21 mouse cellular contexts compared by ENCODE assay signal in genomic region chr14:61364656-61365055, GRCm38 (mm10). TPM values are rescaled to one million over a fixed set of nuclear protein-coding genes. Genes with fewer than 3 reads are reported as not detected.
A peak's percentile ranks its signal among the peaks of the same experiment; 100 is the strongest.
DNase-seq lines count a peak whose midpoint lies in the region; ATAC-seq and TF ChIP-seq lines count a peak whose summit lies in the region.
"Had no signal": no experiment of that assay in that cellular context is flagged by ENCODE, and none has a peak within 500 bp of the region (broad histone marks: within the 10 kb centered on the region; RNA-seq: fewer than 3 reads in every experiment).

No protein-coding gene starts in this region.

- no peak for TF ChIP-seq CTCF in layer of hippocampus, adult 2 months (conservative IDR thresholded peaks at IDR 0.05)

- H3K4me3 ChIP-seq in layer of hippocampus, adult 2 months = no peak overlapping the region
- H3K4me3 ChIP-seq: embryonic facial prominence, embryonic 12.5 days; forebrain, embryonic 13.5 days; heart, adult 2 months; heart, embryonic 15.5 days; hindbrain, embryonic 13.5 days had no signal

- no peak for ATAC-seq in cerebellum, adult (ENCODE audit: insufficient number of reproducible peaks, low FRiP score, low TSS enrichment)
- ATAC-seq: CD4-positive, CD25-positive, alpha-beta regulatory T cell, adult 4 months; forebrain, embryonic 13.5 days; hindbrain, postnatal 0 days had no signal

- DNase-seq in cerebellum, adult 18-20 months = peak; percentile 18 to 23
- peak; percentile 41 to 66 for DNase-seq in cerebellum, postnatal 25 days
- DNase-seq in cerebellum, adult 9-10 months = no peak
- DNase-seq in heart, adult 11 months = peak; percentile 62
- DNase-seq in heart, adult 18-20 months = no peak
- DNase-seq in layer of hippocampus, adult 2 months (ENCODE audit: low spot score in 2 of 2) = no peak
- DNase-seq: adrenal gland, postnatal 10 days; B cell, adult 2 months; gastrocnemius, postnatal 36 days; heart, adult 2 months; heart, postnatal 14 days; kidney, adult 11 months; kidney, adult 9 months had no signal

- H3K27ac ChIP-seq in layer of hippocampus, adult 2 months = no peak overlapping the region; the same call in 1 of the 2 replicates
- H3K27ac ChIP-seq: embryonic facial prominence, embryonic 12.5 days; forebrain, embryonic 13.5 days; heart, adult 2 months; heart, embryonic 15.5 days; hindbrain, embryonic 13.5 days; hindbrain, postnatal 0 days had no signal

RNA-seq across cellular contexts. Expression of gene Ebpl, which starts 4.4 kb away (rescaled TPM):
- 1 to 10 TPM; 1.1 to 1.7 TPM for total RNA-seq in heart, adult 18-20 months (2021)
- 1 to 10 TPM; 6.3 to 7.2 TPM for total RNA-seq in layer of hippocampus, adult 2 months (2021)

RNA-seq across cellular contexts. Expression of gene Arl11, which starts 55.1 kb away (rescaled TPM):
- total RNA-seq in heart, adult 18-20 months (2021) = 1 to 10 TPM in 1 of 2 experiments, under 1 TPM in 1; 0.75 to 1.3 TPM
- total RNA-seq in layer of hippocampus, adult 2 months (2021) = under 1 TPM; 0.32 to 0.41 TPM
- total RNA-seq: G1E had no signal

Comparison
In these comparisons a context has a peak if more than half of its experiments do, and no peak if none do; other contexts are left out.
1. DNase-seq: peak in cerebellum, adult 18-20 months (2 of 2), cerebellum, postnatal 25 days (2 of 2) and heart, adult 11 months (single experiment); none in cerebellum, adult 9-10 months (single experiment), heart, adult 18-20 months (0 of 2) and layer of hippocampus, adult 2 months (0 of 2).